Mouse (Mus musculus) E14TG2a.4 (cell line): ENCODE measurements around the gene Zfp652.

Source experiments
- H3K27me3 ChIP-seq: 2 replicates; pipeline ENCODE4 v1.6.1; 2014; ENCODE audit warnings: low read length, control low read depth; ENCODE audit not compliant: insufficient read depth
- H3K36me3 ChIP-seq: 2 replicates; pipeline ENCODE4 v1.6.1; 2014; ENCODE audit warnings: low read length, control low read depth; ENCODE audit not compliant: insufficient read depth
- H3K4me1 ChIP-seq: replicated peaks from 2 replicates; pipeline ENCODE4 v1.6.1; 2014; ENCODE audit warnings: low read depth, low read length, control low read depth
- H3K4me3 ChIP-seq: replicated peaks from 2 replicates; pipeline ENCODE4 v1.5.1; 2014; ENCODE audit warnings: mild to moderate bottlenecking, low read length
- H3K9me3 ChIP-seq: 2 replicates; pipeline ENCODE4 v1.6.1; 2014; ENCODE audit warnings: low read length, control low read depth
- CTCF ChIP-seq: conservative IDR thresholded peaks from 2 replicates; pipeline ENCODE4 v1.5.1; 2014; ENCODE audit warnings: low read length
- NANOG ChIP-seq: IDR thresholded peaks from 2 replicates; pipeline ENCODE4 v1.6.1; 2014; ENCODE audit warnings: borderline replicate concordance, low read length, mixed read lengths
- POU5F1 ChIP-seq: IDR thresholded peaks from 2 replicates; pipeline ENCODE4 v1.6.1; 2014; ENCODE audit warnings: low read length, borderline replicate concordance

Zfp652 gene

DNA sequence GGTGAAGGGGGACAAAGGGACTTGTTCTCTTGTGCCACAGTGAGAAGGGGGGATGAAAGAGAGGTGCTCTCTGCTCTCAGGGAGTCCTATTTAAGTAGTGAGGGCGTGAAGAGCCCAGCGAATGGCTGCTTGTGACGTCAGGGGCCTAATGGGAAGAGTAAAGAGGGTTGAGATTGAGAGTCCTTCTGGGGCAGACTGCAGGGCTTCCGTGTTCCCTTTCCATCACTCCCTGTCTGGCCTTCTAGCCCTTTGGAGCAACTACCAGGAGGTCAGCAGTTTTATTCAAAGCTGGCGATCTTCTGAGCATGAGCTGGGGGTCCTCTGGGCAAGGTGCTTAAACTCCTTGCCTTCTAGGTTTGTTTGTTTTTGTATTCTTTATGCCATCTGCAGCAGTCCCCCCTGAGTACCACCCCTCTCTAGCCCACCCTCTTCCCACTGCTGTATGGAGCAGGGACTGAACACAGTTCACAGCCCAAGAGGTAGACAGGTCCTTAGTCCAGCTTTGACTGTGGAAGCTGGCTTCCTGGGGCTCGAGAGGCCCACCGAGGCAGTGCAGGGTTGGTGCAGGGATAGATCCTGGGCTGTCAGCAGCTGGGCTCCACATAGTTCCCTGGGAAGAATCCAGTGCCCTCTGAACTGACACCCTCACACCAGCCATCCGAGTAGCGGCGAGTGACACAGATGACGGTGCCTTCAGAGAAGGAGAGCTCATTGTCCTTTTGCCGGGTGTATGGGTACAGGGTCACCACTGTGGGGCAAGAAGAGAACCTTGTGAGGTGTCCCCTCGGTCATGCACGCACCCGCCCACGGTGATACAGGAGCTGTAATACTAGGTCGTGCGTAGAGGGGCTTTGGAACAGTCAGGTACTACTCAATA, 119.9 kb downstream of the Zfp652 start:
- H3K4me1 ChIP-seq = peaks cover 78% of the 10 kb centered on the region
- no peak overlapping the region for H3K4me3 ChIP-seq
- H3K27me3 ChIP-seq = peaks cover 91% of the 10 kb centered on the region
- TF ChIP-seq NANOG (no peak), POU5F1 (no peak), CTCF (no peak)
- H3K9me3 ChIP-seq = no peaks in the 10 kb centered on the region
- peaks cover 15% of the 10 kb centered on the region; the same call in 1 of the 2 replicates for H3K36me3 ChIP-seq

DNA sequence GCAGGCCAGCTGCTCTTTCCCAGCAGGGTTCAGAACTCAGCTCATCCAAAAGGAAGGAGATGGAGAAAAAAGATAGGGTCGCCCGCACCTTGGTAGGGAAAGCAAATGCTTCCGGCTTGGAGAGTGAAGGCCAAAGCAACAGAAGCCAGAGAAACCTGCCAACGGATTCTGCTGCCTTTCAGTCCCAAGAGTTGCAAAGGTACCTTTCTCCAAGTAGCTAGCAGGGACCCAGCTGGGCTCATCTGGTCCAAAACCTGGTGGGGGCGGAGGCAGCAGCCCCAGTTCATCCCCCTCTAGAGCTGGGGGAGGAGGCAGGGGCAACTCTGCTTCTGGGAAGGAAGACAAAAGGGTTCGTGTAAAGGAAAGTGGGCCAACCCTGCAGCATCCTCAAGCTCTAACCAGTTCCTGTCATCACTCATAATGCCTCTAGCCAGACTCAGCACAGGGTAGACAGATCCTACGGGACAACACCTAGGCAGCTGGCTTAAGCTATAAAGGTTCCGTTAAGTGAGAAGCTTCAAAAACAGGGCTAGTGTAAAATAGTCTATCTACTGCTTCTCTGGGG, 120.6 kb downstream of the Zfp652 start:
- no peak for TF ChIP-seq POU5F1
- no peak for TF ChIP-seq CTCF
- no peak for TF ChIP-seq NANOG
- peaks cover 96% of the 10 kb centered on the region for H3K27me3 ChIP-seq
- H3K36me3 ChIP-seq = peaks cover 15% of the 10 kb centered on the region; the same call in 1 of the 2 replicates
- peak overlapping the region; percentile 18; the same call in 1 of the 2 replicates for H3K4me3 ChIP-seq
- H3K9me3 ChIP-seq = no peaks in the 10 kb centered on the region
- peaks cover 71% of the 10 kb centered on the region for H3K4me1 ChIP-seq

DNA sequence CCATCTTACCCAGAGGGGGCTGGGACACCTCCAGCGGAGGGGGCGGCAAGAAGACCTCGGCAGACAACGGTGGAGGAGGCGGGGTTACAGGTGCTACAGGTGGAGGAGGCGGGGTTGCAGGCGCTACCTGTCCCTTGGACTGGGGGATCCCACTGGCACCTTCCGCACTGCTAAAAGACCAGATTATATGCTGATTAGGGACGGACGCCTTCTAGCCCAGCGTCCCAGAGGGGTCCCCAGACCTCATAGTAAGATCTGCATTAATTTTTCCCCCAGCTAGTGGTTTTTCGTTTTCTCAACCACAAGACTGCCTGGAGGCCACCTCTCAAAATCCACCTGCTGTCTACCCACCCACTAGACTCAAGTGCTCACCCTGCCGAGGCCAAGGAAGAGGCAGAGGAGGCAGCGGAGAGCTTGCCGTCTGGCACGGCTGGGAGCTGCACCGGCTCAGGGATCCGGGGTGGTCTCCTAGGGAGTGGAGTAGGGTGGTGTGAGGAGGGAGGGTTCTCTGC, 121.2 kb downstream of the Zfp652 start:
- Histone ChIP-seq H3K27me3 (peaks cover 96% of the 10 kb centered on the region), H3K4me3 (peak overlapping the region; percentile 48), H3K4me1 (peaks cover 69% of the 10 kb centered on the region), H3K9me3 (no peaks in the 10 kb centered on the region), H3K36me3 (peaks cover 13% of the 10 kb centered on the region; the same call in 1 of the 2 replicates)
- no peak for TF ChIP-seq CTCF
- TF ChIP-seq NANOG = no peak
- no peak for TF ChIP-seq POU5F1

DNA sequence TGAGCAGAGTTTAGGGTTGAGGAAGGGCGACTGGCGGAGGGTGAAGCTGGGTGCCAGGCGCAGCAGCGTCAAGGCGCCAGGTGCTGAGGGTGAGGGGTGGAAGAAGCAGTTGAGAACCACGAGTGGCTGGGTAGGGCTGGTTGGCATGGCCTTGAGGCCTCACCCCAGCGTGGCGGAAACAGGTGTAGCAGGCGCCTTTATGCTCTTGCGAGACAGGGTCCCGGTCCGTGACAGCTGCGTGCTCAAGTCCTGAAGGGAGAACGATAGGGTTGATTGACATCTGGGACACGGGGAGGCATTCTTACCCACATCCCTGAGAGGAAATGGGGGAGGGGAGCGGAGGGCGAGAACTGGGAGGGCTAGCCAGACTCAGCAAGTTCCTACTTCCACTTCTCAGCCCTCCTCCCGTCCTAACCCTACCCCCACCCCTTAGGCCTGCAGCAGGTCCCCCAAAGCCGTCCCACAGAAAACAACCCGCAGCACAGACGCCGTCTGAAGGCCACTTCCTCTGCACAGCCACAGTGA, 121.7 kb downstream of the Zfp652 start:
- H3K36me3 ChIP-seq = peaks cover 10% of the 10 kb centered on the region; the same call in 1 of the 2 replicates
- TF ChIP-seq CTCF (no peak), NANOG (no peak), POU5F1 (no peak)
- H3K4me3 ChIP-seq = peak overlapping the region; percentile 48
- no peaks in the 10 kb centered on the region for H3K9me3 ChIP-seq
- peaks cover 74% of the 10 kb centered on the region for H3K4me1 ChIP-seq
- H3K27me3 ChIP-seq = peaks cover 92% of the 10 kb centered on the region

DNA sequence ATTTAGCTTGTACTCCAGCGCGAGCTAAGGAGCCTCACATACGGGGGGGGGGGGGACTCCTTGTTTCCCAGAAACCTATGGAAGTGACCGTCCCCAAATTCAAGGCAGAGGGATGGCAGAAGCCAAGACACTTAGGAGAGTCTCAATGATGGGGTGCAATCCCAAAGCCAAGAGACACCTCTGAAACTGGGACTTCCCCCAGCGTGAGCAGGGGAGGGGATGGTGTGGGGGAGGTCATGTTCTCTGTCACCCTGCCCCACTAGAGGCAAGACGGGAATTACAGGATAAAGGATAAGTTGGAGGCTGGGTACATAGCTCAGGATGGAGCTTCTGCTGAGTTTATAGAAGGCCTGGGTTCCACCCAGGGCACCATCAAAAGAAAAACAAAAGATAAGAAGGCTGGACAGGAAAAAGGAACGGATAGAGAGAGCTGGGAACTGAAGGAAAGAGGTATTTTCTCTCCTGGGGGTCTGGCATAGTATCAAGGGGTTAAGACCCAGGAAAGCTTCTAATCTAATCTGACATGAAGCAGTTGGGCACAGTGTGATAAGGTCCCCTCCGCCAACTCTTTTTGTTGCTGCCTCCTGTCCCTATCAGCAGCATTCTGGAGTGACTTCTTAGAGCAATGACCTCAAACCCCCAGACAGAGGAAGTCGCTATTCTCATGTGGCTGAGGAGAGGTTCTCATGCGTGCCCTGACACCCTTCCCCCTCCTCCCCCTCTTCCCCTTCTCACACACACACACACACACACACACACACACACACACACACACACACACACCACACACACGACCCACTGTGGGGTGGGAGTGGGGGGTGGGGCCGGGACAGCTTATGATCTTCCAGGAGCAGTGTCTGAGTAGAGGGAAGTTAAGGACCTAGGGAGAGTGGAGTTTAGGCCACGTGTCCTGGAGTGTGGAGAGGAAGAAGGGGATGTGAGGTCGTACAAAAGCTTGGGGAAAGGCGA, 122.6 kb downstream of the Zfp652 start:
- Histone ChIP-seq H3K9me3 (no peaks in the 10 kb centered on the region), H3K36me3 (peaks cover 4% of the 10 kb centered on the region; the same call in 1 of the 2 replicates), H3K27me3 (peaks cover 87% of the 10 kb centered on the region), H3K4me3 (peak overlapping the region; percentile 48; the same call in 1 of the 2 replicates), H3K4me1 (peaks cover 68% of the 10 kb centered on the region)
- no peak for TF ChIP-seq NANOG
- TF ChIP-seq CTCF = no peak
- no peak for TF ChIP-seq POU5F1

DNA sequence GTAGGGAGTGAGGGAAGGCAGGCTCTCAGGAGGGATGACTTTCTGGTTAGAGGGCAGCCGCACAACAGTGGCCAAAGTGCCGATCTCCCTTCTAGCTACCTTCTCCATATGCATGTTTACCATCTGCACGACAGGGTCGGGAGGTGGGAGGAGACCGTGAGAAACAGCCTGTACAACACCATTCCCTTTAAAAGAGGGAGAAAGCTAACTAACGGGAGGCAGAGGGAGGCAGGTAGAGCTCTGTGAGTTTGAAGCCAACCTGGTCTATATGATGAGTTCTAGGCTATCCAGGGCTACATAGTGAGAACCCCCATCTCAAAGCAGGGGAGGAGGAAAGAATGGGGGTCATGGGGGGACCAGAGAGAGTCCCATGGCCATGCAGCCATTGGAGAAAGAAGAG, 123.4 kb downstream of the Zfp652 start:
- TF ChIP-seq POU5F1 (no peak), NANOG (no peak), CTCF (no peak)
- Histone ChIP-seq H3K4me3 (no peak overlapping the region), H3K27me3 (peaks cover 86% of the 10 kb centered on the region), H3K4me1 (peaks cover 64% of the 10 kb centered on the region), H3K36me3 (peaks cover 4% of the 10 kb centered on the region; the same call in 1 of the 2 replicates), H3K9me3 (no peaks in the 10 kb centered on the region)

DNA sequence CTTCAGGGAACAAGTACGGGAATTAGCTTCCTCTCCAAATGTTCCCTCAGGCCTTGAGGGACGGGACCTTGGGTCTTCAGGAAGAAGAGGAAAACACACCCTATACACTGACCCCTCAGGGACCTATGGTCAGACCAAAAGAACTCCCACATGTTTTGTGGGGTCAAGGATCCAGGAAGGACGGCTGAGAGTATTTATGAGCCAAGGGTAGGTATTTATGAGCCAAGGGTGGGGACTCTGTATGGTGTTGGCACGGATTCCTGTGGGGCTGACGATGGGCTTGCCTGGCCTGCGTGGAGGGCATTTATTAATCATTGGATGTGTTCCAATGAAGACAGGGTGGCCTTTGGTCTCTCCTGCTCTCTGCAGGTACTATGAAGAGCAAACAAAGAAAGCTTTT, 124.0 kb downstream of the Zfp652 start:
- Histone ChIP-seq H3K27me3 (peaks cover 81% of the 10 kb centered on the region), H3K4me1 (peaks cover 64% of the 10 kb centered on the region), H3K9me3 (no peaks in the 10 kb centered on the region), H3K36me3 (peaks cover 4% of the 10 kb centered on the region; the same call in 1 of the 2 replicates), H3K4me3 (no peak overlapping the region)
- no peak for TF ChIP-seq CTCF

DNA sequence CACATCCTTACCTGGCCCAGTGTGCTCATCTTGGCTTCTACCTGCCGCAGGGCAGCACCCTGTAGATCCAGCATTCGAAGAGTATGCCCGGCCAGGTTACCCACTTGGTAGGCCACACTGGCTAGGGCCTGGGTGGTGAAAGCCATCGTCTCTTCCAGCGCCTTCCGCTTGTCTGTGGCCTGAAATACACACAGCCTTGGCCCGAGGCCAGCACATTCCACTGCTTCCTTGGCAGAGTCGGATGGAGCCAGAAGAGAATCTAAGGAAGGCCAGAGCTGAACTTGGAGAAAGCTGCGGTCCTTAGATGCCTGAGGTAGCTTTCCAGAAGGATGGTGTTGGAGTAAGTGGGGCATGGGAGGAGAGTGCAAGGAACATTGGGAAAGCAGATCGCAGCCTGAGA, 124.6 kb downstream of the Zfp652 start, which contains the start of gene Gngt2:
Gene Gngt2, plus strand, starts transcription at position 158 of the 400 bp plus-strand sequence.
- Histone ChIP-seq H3K9me3 (no peaks in the 10 kb centered on the region), H3K4me3 (no peak within 1 kb of the TSS), H3K27me3 (peaks cover 81% of the 10 kb centered on the region), H3K36me3 (peaks cover 4% of the 10 kb centered on the region; the same call in 1 of the 2 replicates), H3K4me1 (peaks cover 67% of the 10 kb centered on the region)
- TF ChIP-seq POU5F1 (no peak), NANOG (no peak), CTCF (no peak)
